Mouse (Mus musculus): ENCODE results near the gene Olfr1104.

The Olfr1104 gene

DNA sequence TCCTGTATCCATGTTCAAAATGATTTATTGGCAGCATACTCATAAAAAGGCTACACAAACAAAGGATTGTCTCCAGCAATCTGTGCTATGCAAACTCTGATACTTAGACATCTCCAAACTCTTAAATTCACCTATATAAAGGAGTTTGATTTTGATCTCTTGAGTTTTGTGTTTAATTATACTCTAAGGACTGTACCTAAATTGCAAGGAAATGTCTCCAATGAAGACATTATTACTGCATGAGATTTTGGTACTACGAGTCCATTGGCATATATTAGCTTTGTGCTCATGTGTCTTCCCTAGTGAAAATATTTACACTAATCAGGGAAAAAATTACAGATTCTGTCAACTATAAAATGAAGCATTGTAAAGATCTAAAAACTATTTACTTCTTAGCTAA, at the start of gene Olfr1104:
TSS of gene Olfr1104 (minus strand) at position 101 of the 400 bp plus-strand sequence.
- no peak for DNase-seq (ENCODE audit: low read depth, low spot score)

DNA sequence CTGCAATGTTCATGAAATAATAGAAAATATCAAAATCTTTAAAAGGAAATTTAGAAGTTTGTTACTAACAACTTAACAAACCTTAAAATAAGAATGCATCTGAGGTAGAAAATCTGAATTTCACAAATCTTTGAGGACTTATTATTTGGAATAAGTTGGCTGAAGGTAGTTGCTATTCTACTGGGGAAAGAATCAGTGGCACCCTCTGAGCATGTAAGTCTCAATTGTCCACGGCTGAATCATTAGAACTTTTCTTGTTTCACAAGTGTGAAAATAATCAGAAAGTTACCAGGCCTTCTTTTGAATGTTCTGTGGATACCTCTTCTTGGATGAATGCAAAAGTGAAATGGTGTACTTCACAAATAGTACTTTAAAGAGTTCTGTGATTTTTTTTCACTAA, 48.8 kb upstream of the Olfr1104 start, which contains the start of gene Olfr1107:
TSS of gene Olfr1107 (minus strand) at position 101 of the 400 bp plus-strand sequence.
- DNase-seq (ENCODE audit: low read depth, low spot score), result no peak

DNA sequence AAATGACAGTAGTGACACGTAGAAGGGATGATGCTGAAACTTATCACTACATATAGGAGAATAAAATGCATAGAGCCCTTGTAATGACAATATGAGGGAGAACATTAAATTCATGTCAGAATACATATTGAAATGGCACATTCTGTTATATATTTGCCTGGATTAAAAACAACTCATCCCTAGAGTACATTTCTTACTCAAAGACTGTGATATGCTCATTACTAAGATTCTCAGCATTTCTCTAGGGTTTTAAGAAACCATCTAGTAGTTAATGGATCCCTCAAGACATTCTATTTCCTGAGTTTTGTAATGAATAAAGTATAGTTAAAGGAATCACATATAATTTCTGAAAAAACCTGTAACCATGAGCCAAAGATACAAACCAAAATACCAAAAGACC, 25.3 kb upstream of the Olfr1104 start, which contains the start of gene Olfr1106:
TSS of gene Olfr1106 (minus strand) at position 101 of the 400 bp plus-strand sequence.
- DNase-seq (ENCODE audit: low read depth, low spot score), result no peak

DNA sequence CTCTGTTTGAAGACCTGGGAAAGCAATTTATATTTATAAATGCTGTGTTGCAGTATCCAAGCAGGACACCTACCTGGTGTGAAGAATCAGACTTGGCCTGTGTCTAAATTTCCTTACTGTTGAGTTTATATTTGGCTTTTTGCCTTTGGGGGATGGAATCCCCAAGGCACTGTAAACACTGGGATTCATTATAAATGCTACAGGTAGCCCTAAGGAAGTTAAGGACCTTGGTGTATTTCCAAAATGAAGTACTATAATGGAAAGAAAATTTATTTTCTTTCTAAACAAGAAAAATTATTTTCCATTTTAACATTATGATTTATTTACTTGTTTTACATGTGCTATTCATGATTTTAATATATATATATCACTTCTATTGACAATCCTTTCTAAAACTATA, 9.6 kb upstream of the Olfr1104 start, which contains the start of gene Olfr1105:
TSS of gene Olfr1105 (minus strand) at position 101 of the 400 bp plus-strand sequence.
- no peak for DNase-seq (ENCODE audit: low read depth, low spot score)

DNA sequence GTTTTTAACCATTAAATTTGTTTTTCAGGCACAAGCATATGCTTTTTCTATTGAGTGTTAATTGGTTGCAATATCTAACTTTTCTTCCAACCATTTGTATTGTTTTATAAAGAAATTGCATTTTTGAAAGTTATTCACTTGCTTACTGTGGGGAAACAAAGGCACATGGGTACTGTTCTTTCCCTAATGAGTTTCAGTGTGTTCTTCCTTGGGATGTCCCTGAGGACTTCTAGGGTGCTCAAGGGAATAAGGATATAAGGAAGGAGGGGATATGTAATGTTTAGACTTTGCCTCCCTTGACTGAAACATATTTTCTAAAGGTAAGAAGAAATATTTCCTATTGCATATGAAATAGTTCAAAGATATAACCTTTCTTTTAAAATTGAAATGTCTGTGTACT, 28.8 kb downstream of the Olfr1104 start, which contains the start of gene Olfr1102:
TSS of gene Olfr1102 (plus strand) at position 301 of the 400 bp plus-strand sequence.
- DNase-seq (ENCODE audit: low read depth, low spot score), result no peak

DNA sequence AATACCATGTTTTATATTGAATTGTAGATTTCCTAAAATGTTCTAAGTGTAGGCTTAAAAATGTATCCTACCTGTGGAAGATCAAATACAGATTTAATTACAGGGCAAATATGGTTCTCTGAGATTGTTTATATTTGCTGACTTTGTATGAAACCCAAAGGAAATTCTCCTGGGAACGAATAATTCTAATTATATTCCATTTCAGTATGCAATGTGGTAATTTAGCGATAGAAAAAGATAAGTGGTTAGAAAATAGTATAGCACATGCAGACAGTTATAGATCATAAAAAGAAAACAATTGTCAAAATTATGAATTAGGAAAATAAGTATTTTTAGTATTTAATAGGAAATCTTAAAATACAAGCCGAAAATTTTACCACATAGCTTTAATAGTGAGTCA, 35.8 kb downstream of the Olfr1104 start, which contains the start of gene Olfr1101:
TSS of gene Olfr1101 (minus strand) at position 101 of the 400 bp plus-strand sequence.
- no peak for DNase-seq (ENCODE audit: low read depth, low spot score)

DNA sequence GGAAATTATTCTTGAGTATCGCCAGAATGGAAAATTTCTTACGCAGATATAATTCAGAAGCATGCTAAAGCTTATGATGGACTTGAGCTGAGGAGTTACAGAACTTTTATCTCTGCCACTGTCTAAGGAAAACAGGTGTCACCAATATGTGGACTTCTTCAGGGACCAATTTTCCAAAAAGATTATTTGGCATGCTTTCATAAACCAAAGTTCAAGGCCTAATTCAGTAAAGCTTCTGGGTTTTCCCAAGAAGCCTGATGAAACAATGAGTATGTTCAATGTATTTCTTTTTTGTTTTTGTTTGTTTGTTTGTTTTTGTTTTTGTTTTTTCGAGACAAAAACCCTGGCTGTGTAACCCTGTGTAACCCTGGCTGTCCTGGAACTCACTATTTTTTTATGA, 47.0 kb downstream of the Olfr1104 start, which contains the start of gene Olfr1100:
TSS of gene Olfr1100 (minus strand) at position 101 of the 400 bp plus-strand sequence.
- DNase-seq (ENCODE audit: low read depth, low spot score), result no peak
